Mouse (Mus musculus) retina, embryonic 14.5 days (tissue): ENCODE measurements around the gene Alg9.

ENCODE experiments used
- DNase-seq: peaks from one replicate; pipeline ENCODE4 v3.0.0-alpha.2; 2015; ENCODE audit warnings: low spot score

The Alg9 gene

GRCm38 (mm10) chr9:50756711-50757110, 18.1 kb upstream of the Alg9 start:
- no peak for DNase-seq

- no peak for DNase-seq
Observed at GRCm38 (mm10) chr9:50761520-50762243, 13.1 kb upstream of the Alg9 start.

GRCm38 (mm10) chr9:50763331-50763730, 11.5 kb upstream of the Alg9 start:
- peak; percentile 68 for DNase-seq

- no peak for DNase-seq
Observed at GRCm38 (mm10) chr9:50767531-50768106, 7.2 kb upstream of the Alg9 start.

- peak; percentile 98 for DNase-seq
Observed at GRCm38 (mm10) chr9:50768107-50769002, 6.5 kb upstream of the Alg9 start, which contains the start of gene Fdxacb1. Gene Fdxacb1, plus strand, starts transcription at chr9:50768236.

- no peak for DNase-seq
Observed at GRCm38 (mm10) chr9:50770011-50770410, 4.8 kb upstream of the Alg9 start.

GRCm38 (mm10) chr9:50774026-50774462, 775 bp upstream of the Alg9 start:
- DNase-seq, result no peak

GRCm38 (mm10) chr9:50775662-50776126, 875 bp downstream of the Alg9 start:
- peak; percentile 50 for DNase-seq

GRCm38 (mm10) chr9:50776162-50776760, 1.4 kb downstream of the Alg9 start:
- DNase-seq, result no peak

GRCm38 (mm10) chr9:50782155-50782554, 7.3 kb downstream of the Alg9 start:
- peak; percentile 43 for DNase-seq

GRCm38 (mm10) chr9:50795266-50795665, 20.4 kb downstream of the Alg9 start:
- DNase-seq, result no peak

GRCm38 (mm10) chr9:50796776-50797175, 22.0 kb downstream of the Alg9 start:
- no peak for DNase-seq

- DNase-seq, result no peak
Observed at GRCm38 (mm10) chr9:50797641-50798040, 22.8 kb downstream of the Alg9 start.

- DNase-seq, result no peak
Observed at GRCm38 (mm10) chr9:50798368-50798767, 23.5 kb downstream of the Alg9 start.

- DNase-seq, result peak; percentile 74
Observed at GRCm38 (mm10) chr9:50800985-50801384, 26.2 kb downstream of the Alg9 start.

- no peak for DNase-seq
Observed at GRCm38 (mm10) chr9:50803055-50803671, 28.3 kb downstream of the Alg9 start.

GRCm38 (mm10) chr9:50808471-50808870, 33.7 kb downstream of the Alg9 start:
- no peak for DNase-seq

GRCm38 (mm10) chr9:50809146-50809545, 34.3 kb downstream of the Alg9 start:
- no peak for DNase-seq

- no peak for DNase-seq
Observed at GRCm38 (mm10) chr9:50811187-50811586, 36.4 kb downstream of the Alg9 start.

GRCm38 (mm10) chr9:50811746-50812145, 36.9 kb downstream of the Alg9 start:
- DNase-seq, result no peak

GRCm38 (mm10) chr9:50813796-50814195, 39.0 kb downstream of the Alg9 start:
- DNase-seq, result no peak

- no peak for DNase-seq
Observed at GRCm38 (mm10) chr9:50815666-50816065, 40.8 kb downstream of the Alg9 start.
